Mouse (Mus musculus) cortical plate, adult 2 months (tissue): ENCODE measurements around the gene 1810009A15Rik.
A peak's percentile ranks its signal among the peaks of the same experiment; 100 is the strongest.

Source experiments
- CTCF ChIP-seq: fragments of 200-500 bp; IDR thresholded peaks from 2 replicates; pipeline ENCODE4 v1.5.1; 2011; ENCODE audit warnings: mild to moderate bottlenecking, control low read depth, low read length; ENCODE audit not compliant: insufficient read depth; ENCODE audit errors: extremely low read depth
- POLR2A ChIP-seq: fragments of 200-500 bp; IDR thresholded peaks from 2 replicates; pipeline ENCODE4 v1.6.1; 2011; ENCODE audit warnings: mild to moderate bottlenecking, low read length, control low read depth; ENCODE audit not compliant: insufficient read depth; ENCODE audit errors: extremely low read depth

DNA sequence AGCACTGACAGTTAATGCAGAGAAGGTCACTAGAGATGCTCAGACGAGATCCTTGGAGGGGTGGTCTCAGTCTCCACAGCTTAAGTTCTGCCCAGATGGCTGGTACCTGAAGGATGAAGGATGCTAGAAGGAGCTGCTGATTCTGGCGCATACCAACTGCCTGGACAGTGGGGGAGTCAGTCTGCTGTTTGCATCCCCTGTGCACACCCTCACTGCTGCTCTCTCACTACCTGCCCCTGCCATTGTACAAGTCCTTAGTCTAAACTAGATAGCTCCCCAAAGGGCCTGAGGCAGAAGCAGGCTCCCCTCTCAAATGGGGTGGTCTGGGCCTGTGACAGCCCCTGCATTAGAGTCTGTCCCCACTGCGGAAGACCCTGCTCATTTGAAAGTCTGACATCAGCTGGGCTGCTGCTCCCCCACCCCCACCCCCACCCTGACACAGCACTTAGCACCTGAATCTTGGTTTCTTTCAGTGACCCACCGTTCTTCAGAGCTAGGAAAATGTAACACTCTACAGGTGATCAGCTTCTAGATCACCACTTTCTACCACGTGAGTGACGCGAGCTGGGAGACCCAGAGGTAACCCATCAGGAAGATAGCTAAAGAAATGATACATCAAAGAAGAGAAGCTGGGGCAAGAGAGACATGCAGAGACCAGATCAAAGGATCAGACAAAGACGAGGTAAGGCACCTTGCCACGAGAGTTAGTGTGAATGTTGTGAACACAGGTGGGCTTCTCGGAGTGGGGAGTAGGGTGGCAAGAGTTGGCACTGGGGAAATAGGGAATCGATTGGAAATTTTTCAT lies 49.3 kb upstream of the 1810009A15Rik start, which contains the start of gene Gng3:
- peak; percentile 97 for TF ChIP-seq POLR2A
- TF ChIP-seq CTCF = no peak
